Mouse (Mus musculus) kidney, adult 2 months (tissue): ENCODE measurements around the gene Limch1. TPM values are rescaled to one million over a fixed set of nuclear protein-coding genes. Genes with fewer than 3 reads are reported as not detected.

Experiments used
- DNase-seq: peaks from one replicate; pipeline ENCODE4 v3.0.0; 2021
- H3K27ac ChIP-seq: fragments of 200-500 bp; 2 replicates; pipeline ENCODE4 v1.5.1; 2012; ENCODE audit warnings: low read depth, low read length, control low read depth, inconsistent platforms; ENCODE audit not compliant: insufficient read depth
- H3K27me3 ChIP-seq: fragments of 200-500 bp; replicated peaks from 2 replicates; pipeline ENCODE4 v1.6.1; 2012; ENCODE audit warnings: mild to moderate bottlenecking, moderate library complexity, low read length, inconsistent platforms; ENCODE audit not compliant: control insufficient read depth, insufficient read depth
- H3K36me3 ChIP-seq: fragments of 200-500 bp; 2 replicates; pipeline ENCODE4 v1.6.1; 2012; ENCODE audit warnings: mild to moderate bottlenecking, moderate library complexity, low read length, inconsistent platforms; ENCODE audit not compliant: control insufficient read depth, insufficient read depth
- H3K4me1 ChIP-seq: fragments of 200-500 bp; 2 replicates; pipeline ENCODE4 v1.6.1; 2011; ENCODE audit warnings: low read length; ENCODE audit not compliant: control insufficient read depth, insufficient read depth
- H3K4me3 ChIP-seq: fragments of 200-500 bp; 2 replicates; pipeline ENCODE4 v1.5.1; 2011; ENCODE audit warnings: mild to moderate bottlenecking, low read depth, low read length, control low read depth; ENCODE audit not compliant: insufficient read depth
- CTCF ChIP-seq: fragments of 200-500 bp; conservative IDR thresholded peaks from 2 replicates; pipeline ENCODE4 v1.5.1; 2011; ENCODE audit warnings: low read depth, mild to moderate bottlenecking, control low read depth, low read length, moderate library complexity, mixed read lengths; ENCODE audit not compliant: insufficient read depth, insufficient read length
- POLR2A ChIP-seq: fragments of 200-500 bp; IDR thresholded peaks from one replicate; pipeline ENCODE4 v1.6.1; 2011; ENCODE audit warnings: low read depth, low read length, control low read depth
- WGBS: fragments of 180-500 bp; shearing (Covaris S2); methylation state at CpG from one replicate; pipeline ENCODE4 v1.1.7; 2018; 5-methylcytosine and 5-hydroxymethylcytosine counted together
- polyA plus RNA-seq: library from polyadenylated mRNA; depleted of rRNA; stranded (reverse); fragments of >200 nt; gene quantifications from 2 replicates; pipeline ENCODE4 v1.2.3, GENCODE M21; 2012

Limch1 gene
- polyA plus RNA-seq, 1 experiment, result 27.0 TPM

- no peaks in the 10 kb centered on the region for H3K27me3 ChIP-seq
- peaks cover 4% of the 10 kb centered on the region; the same call in 1 of the 2 replicates for H3K4me1 ChIP-seq
- TF ChIP-seq POLR2A (no peak), CTCF (no peak)
- H3K36me3 ChIP-seq, result no peaks in the 10 kb centered on the region
- H3K27ac ChIP-seq, result 0 out of 2 replicates have a peak overlapping the region, but pooled peaks have one; percentile 52
- no peak overlapping the region for H3K4me3 ChIP-seq
- WGBS, result 27% methylated on average over 5 of the region's 5 CpGs
- DNase-seq, result peak; percentile 73
These were observed 209.6 kb downstream of the Limch1 start for GRCm38 (mm10) chr5:66955245-66955644.

- Histone ChIP-seq H3K4me1 (peaks cover 4% of the 10 kb centered on the region; the same call in 1 of the 2 replicates), H3K27ac (no peak overlapping the region), H3K36me3 (no peaks in the 10 kb centered on the region), H3K4me3 (no peak overlapping the region), H3K27me3 (no peaks in the 10 kb centered on the region)
- no peak for DNase-seq
- WGBS, result 86% methylated on average over 10 of the region's 10 CpGs
- TF ChIP-seq POLR2A (no peak), CTCF (no peak)
These were observed 212.0 kb downstream of the Limch1 start for GRCm38 (mm10) chr5:66957656-66958055.

GRCm38 (mm10) chr5:66958118-66958517, 212.5 kb downstream of the Limch1 start:
- H3K4me3 ChIP-seq, result no peak overlapping the region
- TF ChIP-seq CTCF, result no peak
- no peak for TF ChIP-seq POLR2A
- H3K36me3 ChIP-seq, result no peaks in the 10 kb centered on the region
- H3K27me3 ChIP-seq, result no peaks in the 10 kb centered on the region
- H3K27ac ChIP-seq, result no peak overlapping the region
- H3K4me1 ChIP-seq, result peaks cover 4% of the 10 kb centered on the region; the same call in 1 of the 2 replicates
- no peak for DNase-seq
- 79% methylated on average over 8 of the region's 8 CpGs for WGBS

- Histone ChIP-seq H3K4me3 (no peak overlapping the region), H3K4me1 (peaks cover 3% of the 10 kb centered on the region; the same call in 1 of the 2 replicates), H3K27ac (no peak overlapping the region), H3K36me3 (no peaks in the 10 kb centered on the region), H3K27me3 (no peaks in the 10 kb centered on the region)
- no peak for DNase-seq
- no peak for TF ChIP-seq CTCF
- no peak for TF ChIP-seq POLR2A
- 87% methylated on average over 8 of the region's 8 CpGs for WGBS
These were observed 214.3 kb downstream of the Limch1 start for GRCm38 (mm10) chr5:66959968-66960367.

- no peak for DNase-seq
- Histone ChIP-seq H3K36me3 (no peaks in the 10 kb centered on the region), H3K27ac (no peak overlapping the region), H3K4me1 (peaks cover 26% of the 10 kb centered on the region), H3K27me3 (no peaks in the 10 kb centered on the region), H3K4me3 (no peak overlapping the region)
- no peak for TF ChIP-seq CTCF
- TF ChIP-seq POLR2A, result no peak
- 76% methylated on average over 6 of the region's 6 CpGs for WGBS
These were observed 219.8 kb downstream of the Limch1 start for GRCm38 (mm10) chr5:66965442-66965841.

- WGBS, result 29% methylated on average over 2 of the region's 2 CpGs
These were observed 221.5 kb downstream of the Limch1 start for GRCm38 (mm10) chr5:66967147-66967546.

GRCm38 (mm10) chr5:66967646-66968045, 222.0 kb downstream of the Limch1 start:
- Histone ChIP-seq H3K4me3 (0 out of 2 replicates have a peak overlapping the region, but pooled peaks have one; percentile 2), H3K27ac (peak overlapping the region; percentile 74), H3K27me3 (no peaks in the 10 kb centered on the region), H3K36me3 (no peaks in the 10 kb centered on the region), H3K4me1 (peaks cover 26% of the 10 kb centered on the region)
- no peak for TF ChIP-seq CTCF
- 42% methylated on average over 4 of the region's 4 CpGs for WGBS
- DNase-seq, result no peak

More at GRCm38 (mm10) chr5:66967147-66967546, 221.5 kb downstream of the Limch1 start:
- H3K36me3 ChIP-seq, result no peaks in the 10 kb centered on the region
- H3K27me3 ChIP-seq, result no peaks in the 10 kb centered on the region
- peak; percentile 65 for DNase-seq
- H3K27ac ChIP-seq, result peak overlapping the region; percentile 74; the same call in 1 of the 2 replicates
- TF ChIP-seq POLR2A (no peak), CTCF (no peak)
- peaks cover 26% of the 10 kb centered on the region for H3K4me1 ChIP-seq
- H3K4me3 ChIP-seq, result no peak overlapping the region
